ENCODE assay signal across 8 mouse cellular contexts in genomic region chr5:54796953-54797450, GRCm38 (mm10).
A peak's percentile ranks its signal among the peaks of the same experiment; 100 is the strongest.
DNase-seq lines count a peak whose midpoint lies in the region; ATAC-seq and TF ChIP-seq lines count a peak whose summit lies in the region.

No protein-coding gene starts in this region.

- peak; percentile 82 for TF ChIP-seq CTCF in cortical plate, adult 2 months (IDR thresholded peaks at IDR 0.05; ENCODE audit: extremely low read depth, insufficient read depth, low read length)

- H3K4me1 ChIP-seq in cortical plate, adult 2 months (ENCODE audit: control insufficient read depth, insufficient read depth, low read length) = 0 out of 2 replicates have a peak, but pooled peaks cover 1% of the 10 kb centered on the region
- no peaks in the 10 kb centered on the region for H3K4me1 ChIP-seq in hindbrain, embryonic 10.5 days (replicated peaks)
- no peaks in the 10 kb centered on the region for H3K4me1 ChIP-seq in stomach, embryonic 14.5 days (ENCODE audit: control insufficient read depth, insufficient read depth, low read length)

- 44% methylated on average over 6 of the region's 6 CpGs for WGBS in hindbrain, embryonic 10.5 days
- whole genome bisulfite sequencing in stomach, embryonic 14.5 days = 32% methylated on average over 6 of the region's 6 CpGs

- no peak for TF ChIP-seq POLR2A in cortical plate, adult 2 months (IDR thresholded peaks at IDR 0.05; ENCODE audit: extremely low read depth, insufficient read depth, low read length)

- H3K9ac ChIP-seq in stomach, embryonic 14.5 days (replicated peaks; ENCODE audit: low read depth, low read length) = no peak overlapping the region

- no peak overlapping the region for H3K4me2 ChIP-seq in stomach, embryonic 14.5 days (replicated peaks; ENCODE audit: low read depth, low read length)

- H3K4me3 ChIP-seq in cortical plate, adult 2 months (ENCODE audit: insufficient read depth, low read length) = no peak overlapping the region
- H3K4me3 ChIP-seq in hindbrain, embryonic 10.5 days = no peak overlapping the region
- H3K4me3 ChIP-seq in stomach, embryonic 14.5 days (ENCODE audit: low read depth, low read length) = no peak overlapping the region

- no peaks in the 10 kb centered on the region for H3K36me3 ChIP-seq in hindbrain, embryonic 10.5 days
- no peaks in the 10 kb centered on the region for H3K36me3 ChIP-seq in stomach, embryonic 14.5 days (ENCODE audit: control insufficient read depth, insufficient read depth, low read length)

- no peaks in the 10 kb centered on the region for H3K27me3 ChIP-seq in hindbrain, embryonic 10.5 days (ENCODE audit: insufficient read depth, poor library complexity, severe bottlenecking)
- no peaks in the 10 kb centered on the region for H3K27me3 ChIP-seq in stomach, embryonic 14.5 days (ENCODE audit: control insufficient read depth, insufficient read depth, low read length)

- no peak overlapping the region for H3K27ac ChIP-seq in cortical plate, adult 2 months (ENCODE audit: insufficient read depth, low read length)
- H3K27ac ChIP-seq in hindbrain, embryonic 10.5 days = no peak overlapping the region
- H3K27ac ChIP-seq in stomach, embryonic 14.5 days (ENCODE audit: low read length) = no peak overlapping the region

- peak; percentile 31 for DNase-seq in ovary, postnatal 14 days (ENCODE audit: low spot score)
- no peak for DNase-seq in ovary, postnatal 10 days (ENCODE audit: low spot score)
- DNase-seq in hindbrain, embryonic 10.5 days (ENCODE audit: low spot score) = peak; percentile 46
- DNase-seq in layer of hippocampus, adult 9-11 months = peak; percentile 24
- peak; percentile 3 for DNase-seq in lung, postnatal 36 days
- DNase-seq in spleen, adult 12 weeks (ENCODE audit: low spot score) = no peak

- H3K9me3 ChIP-seq in hindbrain, embryonic 10.5 days = no peaks in the 10 kb centered on the region
- no peaks in the 10 kb centered on the region for H3K9me3 ChIP-seq in stomach, embryonic 14.5 days (ENCODE audit: control insufficient read depth, low read depth, low read length)

- peak; percentile 72; the same call in 1 of the 2 replicates for ATAC-seq in stomach, embryonic 14.5 days (ENCODE audit: insufficient number of reproducible peaks, insufficient read depth, low FRiP score, low read depth)

Comparison
In these comparisons a context has a peak if more than half of its experiments do, and no peak if none do; other contexts are left out.
1. DNase-seq: peak in ovary, postnatal 14 days (single experiment), hindbrain, embryonic 10.5 days (single experiment), layer of hippocampus, adult 9-11 months (single experiment) and lung, postnatal 36 days (single experiment); none in ovary, postnatal 10 days (single experiment) and spleen, adult 12 weeks (single experiment).